Mouse (Mus musculus): ENCODE results near the gene Rhobtb3. TPM values are rescaled to one million over a fixed set of nuclear protein-coding genes. Genes with fewer than 3 reads are reported as not detected.
A peak's percentile ranks its signal among the peaks of the same experiment; 100 is the strongest.
"Not testable (repeated sequence)": the region's sequence is repeated elsewhere in the genome, so short reads cannot be mapped to it uniquely, and the experiment has no call there.

Rhobtb3 gene
- total RNA-seq, 2 experiments from 2014 or later, result 3.2 to 6.7 TPM

DNA sequence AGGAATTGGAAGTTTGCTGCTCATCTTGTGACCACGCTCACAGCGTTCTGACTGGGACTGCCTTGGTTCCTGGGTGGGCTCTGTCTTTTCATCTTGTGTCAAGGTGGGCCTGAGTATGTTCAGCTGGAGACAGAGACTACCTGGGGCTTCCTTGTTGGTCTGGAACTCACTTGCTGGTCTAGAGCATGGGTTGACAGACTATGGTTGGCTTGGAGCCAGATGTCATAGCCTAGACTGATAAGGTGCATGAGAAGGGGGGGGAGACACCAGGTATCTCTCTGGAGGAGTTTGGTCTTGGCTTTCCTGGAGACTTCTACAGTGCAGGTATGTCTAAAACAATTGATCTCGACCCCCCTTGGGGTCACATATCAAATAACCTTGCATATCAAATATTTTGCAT, 90.6 kb downstream of the Rhobtb3 start:
- ATAC-seq (replicated peaks; ENCODE audit: poor library complexity, severe bottlenecking), result no peak

DNA sequence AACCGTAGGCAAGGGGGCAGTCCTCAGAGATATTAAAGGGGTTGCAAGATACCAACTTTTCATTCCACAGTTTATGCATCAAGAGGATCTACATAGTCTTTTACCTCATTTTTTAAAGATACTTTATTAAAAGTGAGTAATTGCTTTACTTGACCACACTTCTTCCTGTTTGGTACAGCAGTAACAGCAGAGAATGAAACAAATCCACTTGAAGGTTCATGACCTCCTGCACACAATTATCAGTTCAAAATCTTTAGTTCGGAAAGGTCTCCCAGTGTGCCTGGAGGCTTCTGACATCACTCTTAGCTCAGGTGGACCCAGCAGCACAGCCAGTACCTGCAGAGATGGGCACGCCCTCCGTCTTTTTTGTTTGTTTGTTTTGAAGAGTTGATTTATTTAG, 91.7 kb downstream of the Rhobtb3 start:
- ATAC-seq (replicated peaks; ENCODE audit: poor library complexity, severe bottlenecking), result no peak

DNA sequence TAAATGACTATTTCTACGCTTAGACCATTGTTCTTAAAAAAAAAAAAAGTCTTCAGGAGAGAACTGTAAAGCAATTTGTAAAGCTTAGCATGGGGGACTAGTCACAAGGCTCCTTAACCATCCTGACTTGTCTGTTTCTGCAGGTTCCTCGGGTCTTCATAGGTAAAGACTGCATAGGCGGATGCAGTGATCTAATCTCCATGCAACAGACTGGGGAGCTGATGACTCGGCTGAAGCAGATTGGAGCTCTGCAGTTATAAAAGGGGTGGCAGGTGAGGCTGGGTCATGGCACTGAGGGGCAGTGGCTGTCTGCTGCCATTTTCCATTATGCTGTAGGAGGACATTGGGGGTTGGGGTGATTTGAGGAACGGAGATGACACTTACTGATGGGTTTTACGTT, 96.7 kb downstream of the Rhobtb3 start:
- ATAC-seq (replicated peaks; ENCODE audit: poor library complexity, severe bottlenecking), result no peak

- ATAC-seq (replicated peaks; ENCODE audit: poor library complexity, severe bottlenecking), result peak; percentile 76
These were observed 98.1 kb downstream of the Rhobtb3 start for GRCm38 (mm10) chr13:75845519-75846166.

DNA sequence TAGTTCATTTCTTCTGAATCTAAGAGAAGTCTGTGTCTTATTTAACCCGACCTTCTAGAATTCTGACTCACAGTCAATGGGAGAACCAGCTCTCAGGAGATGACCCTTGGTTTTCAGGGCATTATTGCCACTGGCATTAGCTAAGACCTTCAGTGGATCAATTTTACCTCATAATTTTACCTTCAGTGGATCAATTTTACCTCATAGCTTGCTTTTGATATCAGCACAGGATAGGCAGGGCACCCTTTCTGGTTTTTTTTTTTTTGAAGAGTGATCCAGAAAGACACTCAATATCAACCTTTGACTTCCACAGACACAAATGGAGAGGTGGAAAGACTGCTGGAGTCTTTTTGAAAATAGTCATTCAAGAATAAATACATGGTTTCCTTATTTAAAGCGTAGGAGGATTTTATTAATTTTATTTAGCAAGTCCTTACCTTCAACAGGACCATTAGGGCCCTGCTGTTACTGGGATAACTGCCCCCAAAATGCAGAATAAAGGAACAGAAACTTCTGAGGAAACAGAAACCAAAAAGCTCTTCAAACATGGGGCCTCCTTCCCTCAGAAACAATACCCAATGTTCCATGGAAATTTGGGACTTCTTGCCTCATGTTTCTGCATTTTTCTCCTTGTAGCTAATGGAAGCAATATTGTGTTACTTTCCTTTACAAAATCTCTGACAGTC, 98.7 kb downstream of the Rhobtb3 start:
- ATAC-seq (replicated peaks; ENCODE audit: poor library complexity, severe bottlenecking), result peak; percentile 18; the same call in 1 of the 2 replicates

- ATAC-seq (replicated peaks; ENCODE audit: poor library complexity, severe bottlenecking), result peak; percentile 22
These were observed 99.6 kb downstream of the Rhobtb3 start for GRCm38 (mm10) chr13:75843993-75844683.

- no peak for ATAC-seq (replicated peaks; ENCODE audit: poor library complexity, severe bottlenecking)
These were observed 100.4 kb downstream of the Rhobtb3 start for GRCm38 (mm10) chr13:75843331-75843730.

- no peak for ATAC-seq (replicated peaks; ENCODE audit: poor library complexity, severe bottlenecking)
These were observed 101.8 kb downstream of the Rhobtb3 start for GRCm38 (mm10) chr13:75841950-75842349.

DNA sequence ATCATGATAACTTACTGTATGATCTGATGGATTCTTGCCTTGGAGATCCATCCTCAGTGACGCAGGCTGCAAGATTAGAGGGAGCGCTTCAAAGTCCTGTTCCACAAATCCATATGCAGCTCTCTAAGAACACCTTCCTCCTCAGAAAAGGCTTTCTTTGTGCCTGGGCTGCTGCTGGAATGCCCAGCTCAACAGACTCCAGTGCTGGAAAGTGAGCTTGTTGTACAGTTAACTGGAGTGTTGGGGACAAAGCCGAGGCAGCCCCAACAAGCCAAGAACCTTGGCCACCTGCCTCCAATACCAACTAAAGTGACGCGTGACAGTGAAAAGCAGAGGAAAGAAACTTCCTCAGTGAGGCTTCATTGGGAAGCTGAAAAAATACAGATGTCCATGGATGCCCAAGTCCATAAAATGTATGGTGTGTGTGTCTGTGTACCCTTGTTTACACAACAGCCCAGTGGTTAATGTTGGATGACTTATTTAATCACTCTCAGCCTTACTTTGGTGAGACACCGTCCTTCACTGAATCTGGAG, 102.9 kb downstream of the Rhobtb3 start:
- no peak for ATAC-seq (replicated peaks; ENCODE audit: poor library complexity, severe bottlenecking)

- peak; percentile 85 for ATAC-seq (replicated peaks; ENCODE audit: poor library complexity, severe bottlenecking)
These were observed 103.8 kb downstream of the Rhobtb3 start, which contains the start of gene Glrx for GRCm38 (mm10) chr13:75839719-75840481. Gene Glrx (plus strand): TSS chr13:75839868.

- ATAC-seq (replicated peaks; ENCODE audit: poor library complexity, severe bottlenecking), result no peak
These were observed 105.2 kb downstream of the Rhobtb3 start for GRCm38 (mm10) chr13:75838506-75838905.

DNA sequence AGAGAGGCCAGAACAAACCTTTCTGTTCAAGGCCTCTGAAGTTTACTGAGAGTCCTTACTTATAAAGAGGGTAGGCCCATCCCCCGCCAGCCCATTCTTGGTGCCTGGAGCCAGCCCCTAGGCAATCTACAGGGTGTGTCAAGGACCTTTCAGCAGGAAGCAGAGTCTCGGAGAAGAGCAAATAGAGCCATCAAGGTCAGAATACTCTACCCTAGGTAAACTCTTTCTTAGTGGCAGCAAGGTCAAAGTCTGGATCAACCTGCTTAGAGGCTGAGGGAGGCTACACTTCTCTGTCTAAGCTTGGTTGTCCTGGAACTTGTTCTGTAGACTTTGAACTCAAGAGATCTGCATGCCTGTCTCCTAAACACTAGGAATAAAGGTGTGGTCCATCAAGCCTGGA, 108.3 kb downstream of the Rhobtb3 start:
- ATAC-seq (replicated peaks; ENCODE audit: poor library complexity, severe bottlenecking), result no peak

GRCm38 (mm10) chr13:75833499-75833898, 110.2 kb downstream of the Rhobtb3 start:
- 0 out of 2 replicates have a peak, but pooled peaks have one; percentile 24 for ATAC-seq (replicated peaks; ENCODE audit: poor library complexity, severe bottlenecking)

GRCm38 (mm10) chr13:75832697-75833096, 111.0 kb downstream of the Rhobtb3 start:
- ATAC-seq (replicated peaks; ENCODE audit: poor library complexity, severe bottlenecking), result peak; percentile 67

DNA sequence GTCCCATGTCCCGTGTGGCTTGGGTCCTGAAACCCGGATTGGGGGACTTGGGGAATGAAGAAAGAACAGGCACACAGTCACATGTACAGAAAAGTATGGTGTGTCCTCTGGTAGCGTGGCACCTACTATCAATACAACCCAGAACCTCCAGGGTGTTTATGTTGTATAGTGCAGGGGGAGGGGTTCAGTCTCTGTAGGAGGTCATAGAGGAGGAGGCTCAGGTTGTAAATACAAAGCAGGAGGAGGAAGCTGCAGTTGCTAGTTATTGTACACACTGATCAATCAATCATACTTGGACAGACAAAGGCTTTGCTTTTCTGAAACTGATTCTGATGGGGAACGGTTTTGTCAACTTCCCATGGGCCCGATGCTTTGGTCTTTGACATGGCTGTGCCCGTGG, 112.0 kb downstream of the Rhobtb3 start:
- peak; percentile 23; the same call in 1 of the 2 replicates for ATAC-seq (replicated peaks; ENCODE audit: poor library complexity, severe bottlenecking)

GRCm38 (mm10) chr13:75830708-75831107, 113.0 kb downstream of the Rhobtb3 start:
- no peak for ATAC-seq (replicated peaks; ENCODE audit: poor library complexity, severe bottlenecking)

DNA sequence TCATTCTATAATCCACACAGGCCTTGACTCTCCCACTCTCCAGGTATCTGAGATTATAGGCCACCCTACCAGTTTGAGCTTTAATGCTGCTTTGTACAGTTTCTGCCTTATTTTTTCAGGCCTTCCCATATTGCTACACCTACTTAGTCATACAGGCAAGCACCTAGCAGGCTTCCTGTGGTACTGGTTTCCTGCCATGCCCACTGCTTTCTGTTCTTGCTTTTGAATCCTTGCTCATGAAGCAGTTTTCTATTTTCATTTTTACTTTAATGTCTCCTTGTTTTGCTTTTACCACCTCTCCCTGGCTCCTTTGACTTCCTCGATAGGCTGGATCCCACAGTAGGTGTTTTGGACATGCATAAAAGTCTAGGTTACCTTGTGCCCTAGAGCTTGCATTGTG, 118.3 kb downstream of the Rhobtb3 start:
- peak; percentile 80 for ATAC-seq (replicated peaks; ENCODE audit: poor library complexity, severe bottlenecking)

DNA sequence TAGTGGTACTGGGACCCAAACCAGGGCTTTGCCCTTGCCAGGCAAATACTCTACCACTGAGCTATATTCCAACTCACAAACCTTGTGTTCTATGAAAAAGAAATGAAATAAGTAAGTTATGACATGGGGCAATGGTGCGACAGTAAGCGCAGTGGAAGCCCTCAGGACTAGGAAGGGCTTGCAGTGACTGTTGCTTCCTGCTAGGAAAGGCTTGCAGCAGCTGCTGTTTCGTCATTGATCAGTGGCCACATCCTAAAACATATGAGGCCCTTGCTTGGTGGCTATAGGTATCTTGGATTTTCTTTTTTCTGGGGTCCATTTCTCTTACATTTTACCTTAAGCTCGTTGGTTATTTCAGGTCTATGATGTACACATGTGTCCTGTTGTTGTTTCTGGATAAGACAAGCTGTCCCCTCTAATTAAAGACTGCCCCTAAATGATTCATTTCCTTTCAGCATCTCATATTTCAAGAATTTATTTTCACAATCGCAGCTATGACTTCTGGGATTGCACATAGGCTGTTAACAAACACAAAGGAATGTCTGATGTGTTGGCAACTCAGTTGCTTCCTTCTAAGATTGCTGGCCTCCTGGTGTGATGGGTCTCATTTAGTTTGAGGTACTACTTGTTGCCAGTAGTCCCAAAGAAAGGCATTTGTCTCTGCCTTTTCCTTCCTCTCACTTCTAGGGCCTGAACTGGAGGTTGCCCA, 119.0 kb downstream of the Rhobtb3 start:
- peak; percentile 72 for ATAC-seq (replicated peaks; ENCODE audit: poor library complexity, severe bottlenecking)

- ATAC-seq (replicated peaks; ENCODE audit: poor library complexity, severe bottlenecking), result peak; percentile 51
These were observed 120.5 kb downstream of the Rhobtb3 start for GRCm38 (mm10) chr13:75823201-75823600.

DNA sequence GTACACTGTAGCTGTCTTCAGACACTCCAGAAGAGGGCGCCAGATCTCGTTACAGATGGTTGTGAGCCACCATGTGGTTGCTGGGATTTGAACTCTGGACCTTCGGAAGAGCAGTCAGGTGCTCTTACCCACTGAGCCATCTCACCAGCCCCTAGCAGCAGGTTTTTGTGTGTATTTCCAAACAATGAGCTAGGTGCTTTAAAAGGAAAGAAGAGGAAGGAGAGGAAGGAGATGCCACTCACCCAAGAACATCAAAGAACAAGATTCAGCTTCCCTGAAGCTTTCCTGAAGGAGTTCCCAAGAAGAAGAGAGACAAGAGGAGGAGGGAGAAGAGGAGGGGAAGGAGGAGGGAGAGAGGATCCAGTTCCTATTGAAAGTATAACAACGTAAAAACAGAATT, 121.4 kb downstream of the Rhobtb3 start:
- ATAC-seq (replicated peaks; ENCODE audit: poor library complexity, severe bottlenecking), result not testable (repeated sequence)
